Mouse (Mus musculus): Measurements from ENCODE around the gene Zfp68. TPM values are rescaled to one million over a fixed set of nuclear protein-coding genes. Genes with fewer than 3 reads are reported as not detected.

Zfp68 gene
- total RNA-seq, 2 experiments from 2014 or later, result 34.7 to 56.2 TPM

Other genes starting within 250 kb of the Zfp68 start
- gene Zfp157, start 178.3 kb downstream of the Zfp68 start, total RNA-seq (2014; fragmentation: Nextera tagmentation), result 16.7 and 21.8 TPM in 2 replicates
- 12.3 and 17.9 TPM in 2 replicates for gene Zfp157, start 178.3 kb downstream of the Zfp68 start, total RNA-seq (2017)
- gene 1700123K08Rik, start 55.0 kb downstream of the Zfp68 start, total RNA-seq (2014; fragmentation: Nextera tagmentation), result not detected in 2 replicates
- not detected in 2 replicates for gene 1700123K08Rik, start 55.0 kb downstream of the Zfp68 start, total RNA-seq (2017)
- gene A430033K04Rik, start 3.1 kb upstream of the Zfp68 start, total RNA-seq (2014; fragmentation: Nextera tagmentation), result 6.7 and 14.7 TPM in 2 replicates
- 9.0 and 11.9 TPM in 2 replicates for gene A430033K04Rik, start 3.1 kb upstream of the Zfp68 start, total RNA-seq (2017)
- 1.5 and 6.0 TPM in 2 replicates for gene Fam20c, start 134.8 kb upstream of the Zfp68 start, total RNA-seq (2014; fragmentation: Nextera tagmentation)
- gene Fam20c, start 134.8 kb upstream of the Zfp68 start, total RNA-seq (2017), result 1.4 and 4.7 TPM in 2 replicates
- not detected in 2 replicates for gene Gm5294, start 200.3 kb upstream of the Zfp68 start, total RNA-seq (2014; fragmentation: Nextera tagmentation)
- gene Gm5294, start 200.3 kb upstream of the Zfp68 start, total RNA-seq (2017), result 0.52 TPM in 2 replicates

Measured in granulocyte monocyte progenitor cell, adult 5-6 weeks (primary cell).